ENCODE assay signal across 7 mouse cellular contexts in the genomic region with DNA sequence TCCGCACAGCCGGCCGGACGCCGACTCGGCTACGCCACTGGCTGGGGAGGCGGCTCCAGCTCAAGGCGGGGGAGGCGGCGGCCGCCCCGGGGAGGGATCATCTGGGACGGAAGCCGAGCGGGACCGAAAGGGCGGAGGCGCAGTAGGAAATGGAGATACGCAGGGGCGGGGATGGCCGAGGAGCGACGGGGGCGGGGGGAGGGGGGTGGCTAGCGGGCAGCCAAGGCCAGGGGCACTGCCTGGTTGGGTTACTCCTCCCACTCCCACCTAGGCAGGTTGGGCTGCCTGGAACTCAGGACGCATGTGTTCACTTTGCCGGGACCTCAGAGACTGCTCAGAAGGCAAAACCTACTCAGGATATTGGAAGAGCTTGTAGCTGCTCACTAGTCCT. TPM values are rescaled to one million over a fixed set of nuclear protein-coding genes. Genes with fewer than 3 reads are reported as not detected.
DNase-seq lines count a peak whose midpoint lies in the region; ATAC-seq lines count a peak whose summit lies in the region.

Gene Secisbp2l (minus strand): TSS at position 152 of the 391 bp plus-strand sequence.

- intact Hi-C loops in gastrocnemius, postnatal 36 days (cut with DNase I): no loop called here
- intact Hi-C loops in left cerebral cortex, postnatal 36 days (cut with DNase I): loop anchor here (2.0 to 5.0 kb wide), 3 partner anchors 45 to 110 kb away; partner anchors contain the start of genes Cops2, Eid1 and Galk2

- peak within 1 kb of the TSS; percentile 84 for H3K4me3 ChIP-seq in intestine, embryonic 16.5 days (ENCODE audit: low read length)
- H3K4me3 ChIP-seq in midbrain, embryonic 11.5 days (ENCODE audit: low read depth, low read length): peak within 1 kb of the TSS; percentile 88

- no peaks in the 10 kb centered on the region for H3K27me3 ChIP-seq in intestine, embryonic 16.5 days (replicated peaks; ENCODE audit: control insufficient read depth, insufficient read depth, low read length)
- no peaks in the 10 kb centered on the region for H3K27me3 ChIP-seq in midbrain, embryonic 11.5 days (ENCODE audit: control insufficient read depth, insufficient read depth, low read length)

- 1% methylated on average over 28 of the region's 28 CpGs for whole genome bisulfite sequencing in intestine, embryonic 16.5 days
- WGBS in midbrain, embryonic 11.5 days: 0% methylated on average over 28 of the region's 28 CpGs

- H3K9me3 ChIP-seq in intestine, embryonic 16.5 days (ENCODE audit: control insufficient read depth, low read length): no peaks in the 10 kb centered on the region
- H3K9me3 ChIP-seq in midbrain, embryonic 11.5 days (ENCODE audit: control insufficient read depth, low read length): no peaks in the 10 kb centered on the region

- peaks cover 7% of the 10 kb centered on the region for H3K4me1 ChIP-seq in intestine, embryonic 16.5 days (ENCODE audit: control insufficient read depth, insufficient read depth, low read length)
- peaks cover 12% of the 10 kb centered on the region for H3K4me1 ChIP-seq in midbrain, embryonic 11.5 days (ENCODE audit: control insufficient read depth, insufficient read depth, low read length)

- ATAC-seq in intestine, embryonic 16.5 days: peak; percentile 96
- peak; percentile 98 for ATAC-seq in midbrain, embryonic 11.5 days (ENCODE audit: low FRiP score)

- peak within 1 kb of the TSS; percentile 86 for H3K27ac ChIP-seq in intestine, embryonic 16.5 days (ENCODE audit: low read length)
- peak within 1 kb of the TSS; percentile 52 for H3K27ac ChIP-seq in midbrain, embryonic 11.5 days (ENCODE audit: low read depth, low read length)

- DNase-seq in adrenal gland, adult 18-20 months (ENCODE audit: low spot score in 2 of 2): peak; percentile 98
- DNase-seq in embryo, embryonic 11 days: peak; percentile 92
- peak; percentile 93 to 94 for DNase-seq in gastrocnemius, postnatal 36 days
- peak; percentile 97 for DNase-seq in left cerebral cortex, postnatal 36 days (ENCODE audit: low spot score in 2 of 2)
- peak; percentile 98 for DNase-seq in midbrain, embryonic 11.5 days (ENCODE audit: low spot score, missing footprints)
- DNase-seq in skeletal muscle tissue, adult 2 months (ENCODE audit: low read depth, low spot score): peak; percentile 84

- H3K36me3 ChIP-seq in intestine, embryonic 16.5 days (ENCODE audit: control insufficient read depth, insufficient read depth, low read length): no peaks in the 10 kb centered on the region
- 0 out of 2 replicates have a peak, but pooled peaks cover 2% of the 10 kb centered on the region for H3K36me3 ChIP-seq in midbrain, embryonic 11.5 days (ENCODE audit: control insufficient read depth, insufficient read depth, low read length)

- peak within 1 kb of the TSS; percentile 57 for H3K4me2 ChIP-seq in intestine, embryonic 16.5 days (ENCODE audit: low read depth, low read length)
- peak within 1 kb of the TSS; percentile 70 for H3K4me2 ChIP-seq in midbrain, embryonic 11.5 days

- peak within 1 kb of the TSS; percentile 92 for H3K9ac ChIP-seq in intestine, embryonic 16.5 days (ENCODE audit: low read depth, low read length)
- H3K9ac ChIP-seq in midbrain, embryonic 11.5 days (ENCODE audit: low read length): peak within 1 kb of the TSS; percentile 89

RNA-seq across cellular contexts. Expression of gene Secisbp2l, which starts in this region (rescaled TPM):
- total RNA-seq in adrenal gland, adult 18-20 months (2021): 10 to 100 TPM; 49.9 to 57.2 TPM
- 10 to 100 TPM; 14.2 to 14.9 TPM for total RNA-seq in gastrocnemius, postnatal 36 days (2021)
- 11.9 and 12.0 TPM in 2 replicates for polyA plus RNA-seq in intestine, embryonic 16.5 days (2015; fragmentation: Nextera tagmentation; extraction: Ambion mirVana)
- 100 to 1,000 TPM; 103 to 107 TPM for total RNA-seq in left cerebral cortex, postnatal 36 days (2021)
- 24.8 and 28.9 TPM in 2 replicates for polyA plus RNA-seq in midbrain, embryonic 11.5 days (2014; fragmentation: Nextera tagmentation; extraction: Ambion mirVana)

Comparison
In these comparisons a context has a peak if more than half of its experiments do, and no peak if none do; other contexts are left out.
1. Peak in every context shown above with its lines: DNase-seq, ATAC-seq, H3K4me3 ChIP-seq and H3K27ac ChIP-seq.